Mouse (Mus musculus) kidney, embryonic 14.5 days (tissue): ENCODE measurements around the gene Nme7. TPM values are rescaled to one million over a fixed set of nuclear protein-coding genes. Genes with fewer than 3 reads are reported as not detected.

Experiments used
- ATAC-seq: fragments of 200-750 bp; cut with Nextera tagmentation; 2 replicates; pipeline ENCODE4 v1.8.0; 2017; ENCODE audit warnings: moderate number of reproducible peaks, mild to moderate bottlenecking, moderate TSS enrichment, moderate library complexity; ENCODE audit not compliant: low FRiP score, low TSS enrichment
- H3K27ac ChIP-seq: fragments of 300-500 bp; sonication (generic); 2 replicates; pipeline ENCODE4 v1.5.1; 2014; ENCODE audit warnings: low read depth, mild to moderate bottlenecking, low read length, moderate library complexity, mixed read lengths
- H3K27me3 ChIP-seq: fragments of 300-500 bp; sonication (generic); 2 replicates; pipeline ENCODE4 v1.6.1; 2014; ENCODE audit warnings: mild to moderate bottlenecking, low read length; ENCODE audit not compliant: control insufficient read depth, insufficient read depth
- H3K36me3 ChIP-seq: fragments of 300-500 bp; sonication (generic); 2 replicates; pipeline ENCODE4 v1.6.1; 2014; ENCODE audit warnings: low read length, mixed read lengths; ENCODE audit not compliant: control insufficient read depth, insufficient read depth
- H3K4me1 ChIP-seq: fragments of 300-500 bp; sonication (generic); 2 replicates; pipeline ENCODE4 v1.6.1; 2014; ENCODE audit warnings: low read length, mixed read lengths; ENCODE audit not compliant: control insufficient read depth, insufficient read depth
- H3K4me2 ChIP-seq: fragments of 300-500 bp; sonication (generic); replicated peaks from 2 replicates; pipeline ENCODE4 v1.6.1; 2014; ENCODE audit warnings: low read depth, mild to moderate bottlenecking, low read length
- H3K4me3 ChIP-seq: fragments of 300-500 bp; sonication (generic); 2 replicates; pipeline ENCODE4 v1.5.1; 2014; ENCODE audit warnings: mild to moderate bottlenecking, low read length
- H3K9ac ChIP-seq: fragments of 300-500 bp; sonication (generic); 2 replicates; pipeline ENCODE4 v1.6.1; 2014; ENCODE audit warnings: low read depth, mild to moderate bottlenecking, low read length, moderate library complexity
- H3K9me3 ChIP-seq: fragments of 300-500 bp; sonication (generic); 2 replicates; pipeline ENCODE4 v1.6.1; 2016; ENCODE audit warnings: low read length; ENCODE audit not compliant: control insufficient read depth
- WGBS: fragments of 180-500 bp; shearing (Covaris S2); extraction: QIAGEN DNeasy Blood & Tissue Kit; methylation state at CpG from one replicate; pipeline ENCODE4 v1.1.7; 2014; 5-methylcytosine and 5-hydroxymethylcytosine counted together
- polyA plus RNA-seq: library from polyadenylated mRNA; unstranded; fragments of >200 nt; fragmentation: Nextera tagmentation; extraction: Ambion mirVana; gene quantifications from 2 replicates; pipeline ENCODE4 v1.2.1, GENCODE M21; 2014

Nme7 gene
- polyA plus RNA-seq, 1 experiment from 2014 or later = 47.9 TPM

DNA sequence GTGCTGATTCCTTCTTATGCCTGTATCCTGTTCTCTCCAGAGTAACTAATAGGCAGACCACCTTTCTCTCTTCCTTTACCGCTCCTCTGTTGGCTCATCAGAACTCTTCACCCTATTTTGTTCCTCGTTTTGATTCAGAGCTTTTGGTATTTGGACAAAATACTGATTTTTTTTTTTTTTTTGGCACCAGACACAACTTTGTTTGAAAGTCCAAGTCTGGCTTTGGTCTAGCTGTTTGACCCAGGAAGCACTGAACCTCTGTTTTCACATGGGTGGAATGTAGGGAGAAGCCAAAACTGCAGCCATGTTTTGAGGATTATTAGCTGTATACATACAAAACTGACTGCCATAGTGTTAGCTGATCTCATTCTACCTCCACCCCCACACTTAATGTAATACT lies 21.0 kb downstream of the Nme7 start:
- WGBS = 91% methylated on average over 2 of the region's 2 CpGs
- no peak overlapping the region for H3K27ac ChIP-seq
- no peak for ATAC-seq

DNA sequence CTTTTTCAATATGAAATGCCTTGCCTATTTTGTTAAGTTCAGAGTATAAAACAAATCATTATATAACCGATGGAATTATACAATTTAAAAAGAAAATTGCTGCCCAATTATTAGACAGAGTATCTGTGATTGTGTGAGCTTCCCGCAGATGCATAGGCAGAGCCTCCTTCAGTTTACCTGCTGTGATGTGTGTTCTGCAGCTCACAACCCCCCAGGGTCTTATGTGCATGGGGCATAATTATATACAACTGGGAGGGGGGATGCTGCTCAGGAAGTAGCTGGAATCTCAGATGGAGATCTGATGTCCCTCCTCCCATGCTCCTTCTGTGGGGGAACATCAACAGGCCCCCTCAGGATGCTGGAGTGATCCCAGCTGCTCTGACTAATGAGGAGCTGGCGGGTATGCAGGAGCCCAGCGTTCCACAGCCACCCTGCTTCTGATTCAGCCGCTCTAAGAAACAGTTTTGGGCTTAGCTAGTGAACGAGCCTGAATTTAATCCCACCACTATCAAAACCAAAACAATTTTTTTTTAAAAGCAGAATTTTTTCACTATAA lies 22.8 kb downstream of the Nme7 start:
- no peaks in the 10 kb centered on the region for H3K9me3 ChIP-seq
- H3K4me3 ChIP-seq = no peak overlapping the region
- H3K4me1 ChIP-seq = 0 out of 2 replicates have a peak, but pooled peaks cover 4% of the 10 kb centered on the region
- H3K4me2 ChIP-seq = no peak overlapping the region
- ATAC-seq = peak; percentile 75; the same call in 1 of the 2 replicates
- H3K36me3 ChIP-seq = peaks cover 8% of the 10 kb centered on the region; the same call in 1 of the 2 replicates
- WGBS = 59% methylated on average over 6 of the region's 6 CpGs
- H3K27me3 ChIP-seq = no peaks in the 10 kb centered on the region
- H3K9ac ChIP-seq = no peak overlapping the region
- no peak overlapping the region for H3K27ac ChIP-seq

More for the DNA sequence above, 21.0 kb downstream of the Nme7 start:
- no peak overlapping the region for H3K4me2 ChIP-seq
- no peak overlapping the region for H3K9ac ChIP-seq
- 0 out of 2 replicates have a peak, but pooled peaks cover 4% of the 10 kb centered on the region for H3K4me1 ChIP-seq
- no peaks in the 10 kb centered on the region for H3K9me3 ChIP-seq
- no peak overlapping the region for H3K4me3 ChIP-seq
- peaks cover 3% of the 10 kb centered on the region; the same call in 1 of the 2 replicates for H3K36me3 ChIP-seq
- H3K27me3 ChIP-seq = no peaks in the 10 kb centered on the region

DNA sequence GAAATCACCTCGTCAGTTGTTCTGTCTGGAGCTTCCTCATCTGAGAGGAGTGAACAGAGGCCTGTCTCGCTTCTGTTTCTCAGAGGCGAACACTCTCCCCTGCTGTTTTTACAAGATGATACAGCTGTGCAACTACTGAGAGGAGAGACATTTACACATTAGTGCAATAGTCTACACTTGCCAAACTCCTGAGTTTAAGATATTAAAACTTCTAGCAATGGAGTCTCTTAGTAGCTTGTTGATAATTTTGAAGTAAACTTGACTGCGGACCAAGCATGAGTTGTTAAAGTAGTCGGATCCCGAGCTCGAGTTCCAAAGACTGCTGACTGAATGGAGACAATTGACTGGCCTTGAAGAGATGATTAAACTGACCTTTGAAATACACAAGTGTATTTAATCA lies 23.8 kb downstream of the Nme7 start:
- Histone ChIP-seq H3K9me3 (no peaks in the 10 kb centered on the region), H3K27me3 (no peaks in the 10 kb centered on the region), H3K4me1 (no peaks in the 10 kb centered on the region), H3K4me3 (no peak overlapping the region), H3K36me3 (peaks cover 13% of the 10 kb centered on the region; the same call in 1 of the 2 replicates), H3K27ac (no peak overlapping the region), H3K4me2 (no peak overlapping the region), H3K9ac (no peak overlapping the region)
- no peak for ATAC-seq
- WGBS = 82% methylated on average over 7 of the region's 7 CpGs

DNA sequence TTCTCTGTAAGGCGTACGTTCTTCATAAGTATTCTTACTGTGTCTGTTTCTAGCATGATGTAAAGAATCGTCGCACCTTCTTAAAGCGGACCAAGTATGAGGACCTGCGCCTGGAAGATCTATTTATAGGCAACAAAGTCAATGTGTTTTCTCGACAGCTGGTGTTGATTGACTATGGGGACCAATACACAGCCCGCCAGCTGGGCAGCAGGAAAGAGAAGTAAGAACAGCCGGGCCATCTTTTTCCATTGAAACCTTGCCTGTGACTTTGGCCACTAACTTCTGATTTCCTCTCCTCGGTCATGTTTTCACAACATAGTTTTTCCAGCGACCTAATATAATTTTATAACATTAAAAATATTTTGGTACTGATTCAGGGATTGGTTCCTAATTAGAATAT lies 28.6 kb downstream of the Nme7 start:
- Histone ChIP-seq H3K27me3 (no peaks in the 10 kb centered on the region), H3K27ac (no peak overlapping the region), H3K9me3 (no peaks in the 10 kb centered on the region), H3K4me1 (no peaks in the 10 kb centered on the region), H3K4me3 (no peak overlapping the region), H3K36me3 (peaks cover 20% of the 10 kb centered on the region; the same call in 1 of the 2 replicates), H3K4me2 (no peak overlapping the region), H3K9ac (no peak overlapping the region)
- 89% methylated on average over 11 of the region's 11 CpGs for WGBS
- ATAC-seq = no peak

DNA sequence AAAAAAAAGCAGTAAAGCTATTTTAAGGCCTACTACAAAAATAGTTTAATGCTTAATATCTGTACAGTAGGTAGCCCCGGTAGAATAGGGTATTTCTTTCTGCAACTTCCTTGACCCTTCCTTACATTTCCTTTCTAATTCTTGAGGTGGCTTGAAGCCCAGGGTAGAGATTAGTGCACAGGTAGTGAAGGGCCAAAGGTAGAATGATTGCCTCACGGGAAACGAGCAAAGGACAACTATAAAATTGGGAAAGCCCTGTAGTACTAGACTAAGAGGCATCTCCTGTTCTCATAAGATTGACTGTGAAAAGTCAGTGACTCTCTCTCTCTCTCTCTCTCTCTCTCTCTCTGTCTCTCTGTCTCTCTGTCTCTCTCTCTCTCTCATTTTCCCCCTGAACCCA lies 31.5 kb downstream of the Nme7 start:
- Histone ChIP-seq H3K4me3 (no peak overlapping the region), H3K4me2 (no peak overlapping the region), H3K4me1 (no peaks in the 10 kb centered on the region), H3K27me3 (no peaks in the 10 kb centered on the region), H3K9ac (no peak overlapping the region), H3K27ac (no peak overlapping the region), H3K36me3 (peaks cover 17% of the 10 kb centered on the region; the same call in 1 of the 2 replicates), H3K9me3 (no peaks in the 10 kb centered on the region)
- no peak for ATAC-seq
- WGBS = 92% methylated on average over 3 of the region's 3 CpGs

DNA sequence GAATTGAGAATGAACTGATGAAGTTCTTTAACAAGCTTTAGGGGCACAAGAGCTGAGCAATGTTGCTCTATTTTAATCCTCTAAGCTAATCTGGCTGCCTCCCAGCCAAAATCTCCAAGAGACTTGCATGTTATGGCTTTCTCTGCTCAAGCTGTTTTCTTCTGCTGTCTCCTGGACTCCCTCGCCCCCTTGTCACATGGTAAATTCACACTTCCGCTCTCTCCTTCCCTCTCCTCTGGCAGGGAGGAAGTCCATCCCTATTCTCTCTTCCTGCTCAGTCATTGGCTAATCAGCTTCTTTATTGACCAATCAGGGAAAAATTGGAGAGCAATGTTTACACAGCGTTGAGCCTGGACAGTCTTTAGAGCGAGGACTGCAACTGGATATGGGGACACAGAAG lies 31.9 kb downstream of the Nme7 start:
- no peak overlapping the region for H3K27ac ChIP-seq
- ATAC-seq = no peak
- no peaks in the 10 kb centered on the region for H3K27me3 ChIP-seq
- no peaks in the 10 kb centered on the region for H3K4me1 ChIP-seq
- 76% methylated on average over 4 of the region's 4 CpGs for WGBS
- no peak overlapping the region for H3K4me2 ChIP-seq
- H3K9ac ChIP-seq = no peak overlapping the region
- no peaks in the 10 kb centered on the region for H3K9me3 ChIP-seq
- H3K4me3 ChIP-seq = no peak overlapping the region
- H3K36me3 ChIP-seq = peaks cover 13% of the 10 kb centered on the region; the same call in 1 of the 2 replicates

DNA sequence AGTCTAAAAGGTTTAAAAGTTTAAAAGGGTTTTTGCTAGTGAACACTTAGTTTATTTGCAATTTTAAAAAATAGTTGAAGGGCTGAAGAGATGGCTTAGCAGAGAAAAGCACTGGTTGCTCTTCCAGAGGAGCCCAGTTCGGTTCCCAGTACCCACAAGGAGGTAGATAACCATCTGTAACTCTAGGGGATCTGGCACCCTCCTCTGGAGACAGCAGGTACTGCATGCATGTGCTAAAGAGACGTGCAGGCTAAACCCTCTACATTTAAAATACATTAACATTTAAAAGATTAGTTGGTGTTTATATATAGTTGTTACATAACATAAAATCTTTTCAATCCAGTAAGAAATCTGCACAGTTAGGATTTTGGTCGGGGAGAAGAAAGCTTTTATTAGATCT lies 38.2 kb downstream of the Nme7 start:
- no peaks in the 10 kb centered on the region for H3K27me3 ChIP-seq
- no peak overlapping the region for H3K4me2 ChIP-seq
- peaks cover 15% of the 10 kb centered on the region; the same call in 1 of the 2 replicates for H3K36me3 ChIP-seq
- WGBS = 88% methylated on average over 3 of the region's 3 CpGs
- no peak overlapping the region for H3K27ac ChIP-seq
- no peak overlapping the region for H3K9ac ChIP-seq
- H3K9me3 ChIP-seq = no peaks in the 10 kb centered on the region
- H3K4me1 ChIP-seq = no peaks in the 10 kb centered on the region
- no peak overlapping the region for H3K4me3 ChIP-seq
- no peak for ATAC-seq

DNA sequence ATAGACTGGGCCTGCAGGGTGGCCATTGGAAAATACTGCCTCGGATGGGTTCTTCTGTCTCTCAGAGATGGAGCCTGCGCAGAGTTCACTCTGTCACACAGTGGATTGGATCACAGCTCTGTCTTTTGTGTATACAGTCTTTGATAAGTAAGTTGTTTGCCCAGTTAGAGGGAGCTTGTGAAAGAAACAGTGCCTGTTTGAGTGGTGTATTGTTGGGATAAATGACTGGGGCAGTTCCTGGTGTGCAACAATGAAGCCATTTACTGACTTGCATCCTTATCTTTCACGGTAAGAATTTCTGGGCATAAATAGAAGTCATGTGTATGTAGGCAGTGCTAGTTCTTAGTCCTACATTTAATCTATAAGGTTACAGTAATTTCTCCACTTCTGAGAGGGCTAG lies 49.5 kb downstream of the Nme7 start:
- no peak overlapping the region for H3K9ac ChIP-seq
- no peak overlapping the region for H3K4me3 ChIP-seq
- no peaks in the 10 kb centered on the region for H3K9me3 ChIP-seq
- no peak for ATAC-seq
- no peaks in the 10 kb centered on the region for H3K27me3 ChIP-seq
- no peaks in the 10 kb centered on the region for H3K4me1 ChIP-seq
- no peak overlapping the region for H3K4me2 ChIP-seq
- H3K27ac ChIP-seq = no peak overlapping the region
- WGBS = 89% methylated on average over 3 of the region's 3 CpGs
- H3K36me3 ChIP-seq = peaks cover under 1% of the 10 kb centered on the region; the same call in 1 of the 2 replicates

DNA sequence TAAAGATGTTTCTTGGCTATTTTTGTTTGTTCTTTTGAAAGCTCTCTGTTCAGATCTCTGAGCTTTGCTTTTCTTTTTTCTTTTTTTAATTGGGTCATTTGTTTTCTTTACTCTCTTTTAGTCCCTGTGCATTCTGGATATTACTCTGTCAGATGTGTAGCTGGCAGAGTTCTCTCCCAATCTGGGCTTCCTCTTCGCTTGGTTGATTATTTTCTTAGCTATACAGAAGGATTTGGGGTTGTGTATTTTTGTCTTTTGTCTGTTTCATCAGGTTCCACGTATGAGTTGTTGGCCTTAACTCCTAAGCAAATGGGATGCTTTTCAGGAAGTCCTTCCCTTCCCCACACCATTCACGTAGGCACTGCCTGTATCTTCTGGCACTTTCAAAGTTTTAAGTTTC lies 54.1 kb downstream of the Nme7 start:
- no peak overlapping the region for H3K4me2 ChIP-seq
- no peaks in the 10 kb centered on the region for H3K4me1 ChIP-seq
- H3K27ac ChIP-seq = no peak overlapping the region
- ATAC-seq = no peak
- H3K9ac ChIP-seq = no peak overlapping the region
- no peak overlapping the region for H3K4me3 ChIP-seq
- no peaks in the 10 kb centered on the region for H3K27me3 ChIP-seq
- 60% methylated on average over 3 of the region's 3 CpGs for WGBS
- no peaks in the 10 kb centered on the region for H3K36me3 ChIP-seq
- H3K9me3 ChIP-seq = no peaks in the 10 kb centered on the region
